Mouse (Mus musculus): ENCODE data around the gene Lypd6b. TPM values are rescaled to one million over a fixed set of nuclear protein-coding genes. Genes with fewer than 3 reads are reported as not detected.

Gene Lypd6b
- total and polyA plus RNA-seq, 2 experiments from 2014 or later = 0.11 to 0.38 TPM

DNA sequence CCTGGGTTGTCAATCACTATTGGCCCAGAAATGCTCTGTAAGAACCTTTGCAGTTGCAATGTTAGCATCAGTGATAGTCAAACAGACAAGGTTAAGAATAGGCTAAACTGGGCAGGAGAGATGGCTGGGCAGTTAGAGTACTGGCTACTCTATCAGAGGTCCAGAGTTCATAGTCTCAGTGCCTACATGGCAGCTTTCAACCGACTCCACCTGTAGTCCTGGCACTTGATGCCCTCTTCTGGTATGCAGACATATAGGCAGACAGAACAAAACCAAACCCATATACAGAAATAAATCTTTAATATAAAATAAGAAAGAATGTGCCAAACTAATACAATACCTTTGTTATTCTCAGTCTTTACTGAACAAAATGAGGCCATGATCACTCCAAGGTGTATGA lies 83.5 kb downstream of the Lypd6b start:
- WGBS = 64% methylated on average over 1 of the region's 1 CpGs
- no peak for TF ChIP-seq CTCF (IDR thresholded peaks at IDR 0.05; ENCODE audit: low read depth)
- TF ChIP-seq EP300 (IDR thresholded peaks at IDR 0.05; ENCODE audit: low read depth) = no peak
- Histone ChIP-seq H3K4me3 (ENCODE audit: low read depth, low read length) (no peak overlapping the region), H3K36me3 (replicated peaks; ENCODE audit: control insufficient read depth, insufficient read depth, low read length) (no peaks in the 10 kb centered on the region), H3K4me1 (ENCODE audit: control insufficient read depth, insufficient read depth) (no peaks in the 10 kb centered on the region), H3K27ac (ENCODE audit: low read depth) (no peak overlapping the region), H3K4me2 (ENCODE audit: low read depth, low read length) (no peak overlapping the region), H3K27me3 (ENCODE audit: control insufficient read depth, insufficient read depth, low read length) (no peaks in the 10 kb centered on the region), H3K9me3 (replicated peaks; ENCODE audit: control insufficient read depth, low read length) (no peaks in the 10 kb centered on the region), H3K9ac (replicated peaks; ENCODE audit: low read depth, low read length) (no peak overlapping the region)
- ATAC-seq (ENCODE audit: insufficient read depth, low read depth) = no peak
- no peak for DNase-seq (ENCODE audit: low spot score)

- WGBS = 54% methylated on average over 9 of the region's 9 CpGs
- TF ChIP-seq CTCF (IDR thresholded peaks at IDR 0.05; ENCODE audit: low read depth) = no peak
- TF ChIP-seq EP300 (IDR thresholded peaks at IDR 0.05; ENCODE audit: low read depth) = no peak
- Histone ChIP-seq H3K4me1 (ENCODE audit: control insufficient read depth, insufficient read depth) (no peaks in the 10 kb centered on the region), H3K27ac (ENCODE audit: low read depth) (no peak overlapping the region), H3K36me3 (replicated peaks; ENCODE audit: control insufficient read depth, insufficient read depth, low read length) (no peaks in the 10 kb centered on the region), H3K4me3 (ENCODE audit: low read depth, low read length) (no peak overlapping the region), H3K27me3 (ENCODE audit: control insufficient read depth, insufficient read depth, low read length) (no peaks in the 10 kb centered on the region), H3K4me2 (ENCODE audit: low read depth, low read length) (no peak overlapping the region), H3K9me3 (replicated peaks; ENCODE audit: control insufficient read depth, low read length) (no peaks in the 10 kb centered on the region), H3K9ac (replicated peaks; ENCODE audit: low read depth, low read length) (no peak overlapping the region)
- no peak for DNase-seq (ENCODE audit: low spot score)
- no peak for ATAC-seq (ENCODE audit: insufficient read depth, low read depth)
These were observed 93.0 kb downstream of the Lypd6b start for GRCm38 (mm10) chr2:49880507-49880906.

GRCm38 (mm10) chr2:49881002-49881401 lies 93.5 kb downstream of the Lypd6b start:
- H3K4me3 ChIP-seq (ENCODE audit: low read depth, low read length) = no peak overlapping the region
- H3K4me1 ChIP-seq (ENCODE audit: control insufficient read depth, insufficient read depth) = no peaks in the 10 kb centered on the region
- no peak for ATAC-seq (ENCODE audit: insufficient read depth, low read depth)
- H3K4me2 ChIP-seq (ENCODE audit: low read depth, low read length) = no peak overlapping the region
- 89% methylated on average over 1 of the region's 1 CpGs for WGBS
- no peaks in the 10 kb centered on the region for H3K36me3 ChIP-seq (replicated peaks; ENCODE audit: control insufficient read depth, insufficient read depth, low read length)
- no peaks in the 10 kb centered on the region for H3K27me3 ChIP-seq (ENCODE audit: control insufficient read depth, insufficient read depth, low read length)
- no peak overlapping the region for H3K9ac ChIP-seq (replicated peaks; ENCODE audit: low read depth, low read length)
- no peak for DNase-seq (ENCODE audit: low spot score)
- TF ChIP-seq CTCF (IDR thresholded peaks at IDR 0.05; ENCODE audit: low read depth) (no peak), EP300 (IDR thresholded peaks at IDR 0.05; ENCODE audit: low read depth) (no peak)
- H3K27ac ChIP-seq (ENCODE audit: low read depth) = no peak overlapping the region
- no peaks in the 10 kb centered on the region for H3K9me3 ChIP-seq (replicated peaks; ENCODE audit: control insufficient read depth, low read length)

- no peaks in the 10 kb centered on the region for H3K27me3 ChIP-seq (ENCODE audit: control insufficient read depth, insufficient read depth, low read length)
- H3K4me2 ChIP-seq (ENCODE audit: low read depth, low read length) = no peak overlapping the region
- H3K27ac ChIP-seq (ENCODE audit: low read depth) = no peak overlapping the region
- H3K4me3 ChIP-seq (ENCODE audit: low read depth, low read length) = no peak overlapping the region
- no peaks in the 10 kb centered on the region for H3K9me3 ChIP-seq (replicated peaks; ENCODE audit: control insufficient read depth, low read length)
- TF ChIP-seq CTCF (IDR thresholded peaks at IDR 0.05; ENCODE audit: low read depth) = no peak
- TF ChIP-seq EP300 (IDR thresholded peaks at IDR 0.05; ENCODE audit: low read depth) = no peak
- H3K4me1 ChIP-seq (ENCODE audit: control insufficient read depth, insufficient read depth) = no peaks in the 10 kb centered on the region
- 79% methylated on average over 1 of the region's 1 CpGs for WGBS
- ATAC-seq (ENCODE audit: insufficient read depth, low read depth) (no peak), DNase-seq (ENCODE audit: low spot score) (no peak)
- H3K36me3 ChIP-seq (replicated peaks; ENCODE audit: control insufficient read depth, insufficient read depth, low read length) = no peaks in the 10 kb centered on the region
- no peak overlapping the region for H3K9ac ChIP-seq (replicated peaks; ENCODE audit: low read depth, low read length)
These were observed 95.0 kb downstream of the Lypd6b start for GRCm38 (mm10) chr2:49882461-49882860.

- WGBS = 53% methylated on average over 3 of the region's 3 CpGs
- Histone ChIP-seq H3K4me1 (ENCODE audit: control insufficient read depth, insufficient read depth) (no peaks in the 10 kb centered on the region), H3K9ac (replicated peaks; ENCODE audit: low read depth, low read length) (no peak overlapping the region), H3K4me3 (ENCODE audit: low read depth, low read length) (no peak overlapping the region), H3K36me3 (replicated peaks; ENCODE audit: control insufficient read depth, insufficient read depth, low read length) (no peaks in the 10 kb centered on the region), H3K27me3 (ENCODE audit: control insufficient read depth, insufficient read depth, low read length) (no peaks in the 10 kb centered on the region), H3K9me3 (replicated peaks; ENCODE audit: control insufficient read depth, low read length) (no peaks in the 10 kb centered on the region), H3K27ac (ENCODE audit: low read depth) (no peak overlapping the region), H3K4me2 (ENCODE audit: low read depth, low read length) (no peak overlapping the region)
- DNase-seq (ENCODE audit: low spot score) (no peak), ATAC-seq (ENCODE audit: insufficient read depth, low read depth) (no peak)
- TF ChIP-seq CTCF (IDR thresholded peaks at IDR 0.05; ENCODE audit: low read depth) (no peak), EP300 (IDR thresholded peaks at IDR 0.05; ENCODE audit: low read depth) (no peak)
These were observed 96.5 kb downstream of the Lypd6b start for GRCm38 (mm10) chr2:49883990-49884389.

GRCm38 (mm10) chr2:49886209-49886608 lies 98.7 kb downstream of the Lypd6b start:
- WGBS = 74% methylated on average over 4 of the region's 4 CpGs

More at GRCm38 (mm10) chr2:49886209-49886608, 98.7 kb downstream of the Lypd6b start:
- no peak for TF ChIP-seq CTCF (IDR thresholded peaks at IDR 0.05; ENCODE audit: low read depth)
- no peak for TF ChIP-seq EP300 (IDR thresholded peaks at IDR 0.05; ENCODE audit: low read depth)
- no peaks in the 10 kb centered on the region for H3K4me1 ChIP-seq (ENCODE audit: control insufficient read depth, insufficient read depth)
- DNase-seq (ENCODE audit: low spot score) (no peak), ATAC-seq (ENCODE audit: insufficient read depth, low read depth) (no peak)
- no peak overlapping the region for H3K27ac ChIP-seq (ENCODE audit: low read depth)
- H3K9ac ChIP-seq (replicated peaks; ENCODE audit: low read depth, low read length) = no peak overlapping the region
- no peaks in the 10 kb centered on the region for H3K9me3 ChIP-seq (replicated peaks; ENCODE audit: control insufficient read depth, low read length)
- no peak overlapping the region for H3K4me3 ChIP-seq (ENCODE audit: low read depth, low read length)
- no peak overlapping the region for H3K4me2 ChIP-seq (ENCODE audit: low read depth, low read length)
- no peaks in the 10 kb centered on the region for H3K27me3 ChIP-seq (ENCODE audit: control insufficient read depth, insufficient read depth, low read length)
- H3K36me3 ChIP-seq (replicated peaks; ENCODE audit: control insufficient read depth, insufficient read depth, low read length) = no peaks in the 10 kb centered on the region

Data from heart, postnatal 0 days (tissue).